Mouse (Mus musculus) lung, postnatal 0 days (tissue): ENCODE results near the gene Zfp964.

ENCODE experiments used
- CTCF ChIP-seq: IDR thresholded peaks from 2 replicates; pipeline ENCODE4 v1.5.1; 2016; ENCODE audit warnings: antibody characterized with exemption, mild to moderate bottlenecking
- EP300 ChIP-seq: IDR thresholded peaks from 2 replicates; pipeline ENCODE4 v1.6.1; 2016; ENCODE audit warnings: antibody characterized with exemption, mild to moderate bottlenecking, control low read depth

- TF ChIP-seq CTCF (no peak), EP300 (no peak)
Observed at GRCm38 (mm10) chr8:69661294-69661693, 7.0 kb downstream of the Zfp964 start.
